Mouse (Mus musculus): Measurements from ENCODE around the gene Syde2.

The Syde2 gene

GRCm38 (mm10) chr3:146058263-146058662 lies 70.6 kb downstream of the Syde2 start:
- peak; percentile 21 to 58 for DNase-seq

GRCm38 (mm10) chr3:146059356-146059926 lies 71.8 kb downstream of the Syde2 start:
- no peak for DNase-seq

GRCm38 (mm10) chr3:146063146-146063545 lies 75.5 kb downstream of the Syde2 start:
- DNase-seq = no peak

- DNase-seq = no peak
Observed at GRCm38 (mm10) chr3:146069276-146069675, 81.6 kb downstream of the Syde2 start.
